31 mouse cellular contexts compared by ENCODE assay signal in genomic region chr16:5483337-5483736, GRCm38 (mm10).
"Had no signal": no experiment of that assay in that cellular context is flagged by ENCODE, and none has a peak within 500 bp of the region (broad histone marks: within the 10 kb centered on the region; RNA-seq: fewer than 3 reads in every experiment).

No protein-coding gene starts in this region.

- H3K9me3 ChIP-seq: limb, embryonic 10.5 days; limb, embryonic 12.5 days; limb, embryonic 13.5 days; limb, embryonic 15.5 days; liver, embryonic 12.5 days; liver, embryonic 13.5 days; liver, embryonic 15.5 days; lung, embryonic 15.5 days; megakaryocyte, embryonic 14.5 days; midbrain, embryonic 10.5 days; midbrain, embryonic 12.5 days; midbrain, embryonic 13.5 days; midbrain, embryonic 15.5 days had no signal

- H3K27ac ChIP-seq: left cerebral cortex, adult 2 months; limb, embryonic 10.5 days; limb, embryonic 12.5 days; limb, embryonic 13.5 days; limb, embryonic 15.5 days; liver, embryonic 12.5 days; liver, embryonic 13.5 days; liver, embryonic 14.5 days; liver, embryonic 15.5 days; lung, embryonic 15.5 days; macrophage; midbrain, embryonic 10.5 days; midbrain, embryonic 12.5 days; midbrain, embryonic 13.5 days; midbrain, embryonic 15.5 days had no signal

- H3K4me2 ChIP-seq: limb, embryonic 12.5 days; limb, embryonic 13.5 days; limb, embryonic 15.5 days; liver, embryonic 11.5 days; liver, embryonic 12.5 days; liver, embryonic 13.5 days; liver, embryonic 15.5 days; lung, embryonic 14.5 days; lung, embryonic 15.5 days; midbrain, embryonic 12.5 days; midbrain, embryonic 13.5 days; midbrain, embryonic 15.5 days had no signal

- ATAC-seq: liver, embryonic 12.5 days; liver, postnatal 0 days; lung, postnatal 0 days; midbrain, embryonic 13.5 days; midbrain, embryonic 15.5 days; midbrain, embryonic 16.5 days had no signal

- H3K9ac ChIP-seq: limb, embryonic 13.5 days; limb, embryonic 15.5 days; liver, embryonic 12.5 days; liver, embryonic 13.5 days; liver, embryonic 14.5 days; liver, embryonic 15.5 days; liver, postnatal 0 days; lung, embryonic 14.5 days; lung, embryonic 15.5 days; midbrain, embryonic 12.5 days; midbrain, embryonic 13.5 days; midbrain, embryonic 15.5 days had no signal

- H3K36me3 ChIP-seq: limb, embryonic 10.5 days; limb, embryonic 12.5 days; limb, embryonic 13.5 days; limb, embryonic 15.5 days; liver, embryonic 12.5 days; liver, embryonic 13.5 days; liver, embryonic 15.5 days; lung, embryonic 15.5 days; midbrain, embryonic 10.5 days; midbrain, embryonic 12.5 days; midbrain, embryonic 13.5 days; midbrain, embryonic 15.5 days had no signal

- H3K4me3 ChIP-seq: left cerebral cortex, adult 2 months; limb, embryonic 10.5 days; limb, embryonic 12.5 days; limb, embryonic 13.5 days; limb, embryonic 15.5 days; liver, embryonic 12.5 days; liver, embryonic 13.5 days; liver, embryonic 15.5 days; lung, embryonic 15.5 days; megakaryocyte, embryonic 14.5 days; midbrain, embryonic 10.5 days; midbrain, embryonic 12.5 days; midbrain, embryonic 13.5 days; midbrain, embryonic 15.5 days; myocyte had no signal

- DNase-seq: left cerebral cortex, postnatal 4 days; liver; liver, embryonic 13.5 days; liver, postnatal 0 days; lung, adult 18-20 months; lung, adult 2 months; lung, embryonic 14.5 days; lung, postnatal 10 days; lung, postnatal 14 days; lung, postnatal 36 days; lung, postnatal 4 days; midbrain, embryonic 14.5 days had no signal

- H3K27me3 ChIP-seq: liver, embryonic 13.5 days; liver, embryonic 15.5 days; lung, embryonic 15.5 days; midbrain, embryonic 15.5 days had no signal

- H3K4me1 ChIP-seq: limb, embryonic 10.5 days; limb, embryonic 12.5 days; limb, embryonic 13.5 days; limb, embryonic 15.5 days; liver, embryonic 12.5 days; liver, embryonic 13.5 days; liver, embryonic 15.5 days; lung, embryonic 15.5 days; midbrain, embryonic 10.5 days; midbrain, embryonic 12.5 days; midbrain, embryonic 13.5 days; midbrain, embryonic 15.5 days had no signal
